Mouse (Mus musculus) layer of hippocampus, postnatal 25 days (tissue): Measurements from ENCODE around the gene Epb41l2. TPM values are rescaled to one million over a fixed set of nuclear protein-coding genes. Genes with fewer than 3 reads are reported as not detected.
A peak's percentile ranks its signal among the peaks of the same experiment; 100 is the strongest.

Experiments used
- DNase-seq, 2 experiments: peaks; one replicate each; pipeline ENCODE4 v3.0.0; 2022; ENCODE audit warnings: mixed read lengths in 2 of 2, low spot score in 1 of 2; ENCODE audit errors: extremely low spot score in 1 of 2
- total RNA-seq, 2 experiments: library from RNA; stranded (reverse); gene quantifications; 2 replicates each; pipeline ENCODE4 v1.2.3; 2021

The Epb41l2 gene
- total RNA-seq, 2 experiments from 2014 or later = 89.8 to 118 TPM

DNA sequence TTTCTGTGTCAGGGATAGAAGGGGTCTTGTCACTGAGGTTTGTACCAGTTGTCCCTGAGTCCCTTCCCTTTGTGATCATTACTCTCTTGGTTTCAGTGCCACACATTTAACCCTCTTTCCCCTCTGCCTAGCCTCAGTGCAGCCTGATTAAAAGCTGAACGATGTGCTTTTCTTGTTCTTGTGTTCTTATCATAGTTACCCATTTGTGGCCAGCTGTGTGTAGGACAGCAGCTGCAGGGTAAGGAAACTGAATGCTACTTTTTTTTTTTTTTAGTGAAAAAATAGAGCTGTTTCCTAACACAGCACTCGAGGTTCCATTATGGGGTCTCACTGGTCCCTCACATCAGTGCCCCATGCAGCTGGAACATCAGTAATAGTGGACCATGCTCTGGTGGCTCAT, 106.9 kb downstream of the Epb41l2 start:
- DNase-seq = no peak

DNA sequence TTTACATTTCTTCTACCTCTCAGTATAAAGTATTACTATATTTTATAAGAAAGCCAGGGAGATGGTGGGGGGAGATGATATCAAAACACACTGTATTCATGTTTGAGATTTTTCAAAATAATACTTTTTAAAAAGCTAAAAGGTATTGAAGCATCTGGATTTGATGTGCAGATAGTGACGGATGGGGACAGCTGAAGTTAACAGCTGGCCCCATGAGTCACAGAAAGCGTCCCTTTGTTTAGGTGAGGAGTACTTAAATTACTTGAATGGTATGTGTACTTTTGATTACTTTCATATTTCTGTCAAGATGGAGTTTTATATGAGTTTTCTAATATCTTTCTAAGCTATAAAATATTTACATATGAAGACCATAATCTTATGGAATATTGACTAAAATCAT, 112.3 kb downstream of the Epb41l2 start:
- no peak for DNase-seq

DNA sequence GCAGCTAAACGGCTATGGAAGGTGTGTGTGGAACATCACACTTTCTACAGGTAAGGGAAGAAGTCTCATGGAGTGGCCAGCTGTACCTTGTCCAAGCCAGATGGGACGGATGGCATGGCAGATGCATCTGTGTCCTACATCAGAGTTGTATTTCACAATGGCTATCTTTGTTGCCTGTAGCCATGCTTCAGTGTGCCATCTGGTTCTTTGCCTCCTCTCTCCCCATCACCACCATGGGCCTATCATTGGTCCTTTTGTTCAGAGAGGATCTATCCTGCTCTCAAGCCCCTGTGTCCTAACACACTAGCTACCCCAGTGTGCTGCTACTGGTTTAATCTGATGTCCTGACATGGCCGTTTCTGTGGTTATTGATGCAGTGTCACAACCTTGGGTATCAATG, 120.1 kb downstream of the Epb41l2 start:
- no peak for DNase-seq

DNA sequence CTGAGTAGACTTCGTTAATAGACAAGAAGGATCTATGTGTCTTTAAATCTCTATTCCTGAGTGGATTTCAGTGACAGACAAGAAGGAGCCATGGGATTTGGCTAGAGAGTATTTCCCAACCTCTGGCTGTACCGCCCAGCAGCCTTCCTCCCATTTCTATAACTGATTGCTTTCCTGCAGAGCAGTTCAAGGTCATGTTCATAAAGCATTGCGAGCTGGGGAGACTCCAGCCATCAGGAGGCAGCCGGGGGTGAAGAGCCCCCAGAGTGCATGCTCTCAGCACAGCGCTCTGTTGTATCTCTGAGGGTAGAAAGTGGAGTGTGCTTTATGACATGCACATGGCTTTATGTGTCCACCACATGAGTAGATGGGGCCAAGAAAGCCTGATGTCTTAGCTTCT, 123.2 kb downstream of the Epb41l2 start:
- no peak for DNase-seq

DNA sequence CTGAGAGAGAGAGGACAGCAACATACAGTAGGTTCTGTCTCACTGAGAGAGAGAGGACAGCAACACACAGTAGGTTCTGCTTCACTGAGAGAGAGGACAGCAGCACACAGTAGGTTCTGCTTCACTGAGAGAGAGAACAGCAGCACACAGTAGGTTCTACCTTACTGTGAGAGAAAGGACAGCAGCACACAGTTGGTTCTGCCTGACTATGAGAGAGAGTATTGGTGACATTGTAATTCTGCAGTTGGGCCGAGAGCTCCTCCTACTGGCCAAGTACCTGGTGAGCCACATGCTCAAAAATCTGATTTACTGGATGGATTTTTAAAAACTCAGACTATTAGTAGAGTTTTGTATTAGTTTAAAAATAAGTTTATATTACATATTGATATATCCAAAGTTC, 128.9 kb downstream of the Epb41l2 start:
- peak; percentile 58 to 86 for DNase-seq

DNA sequence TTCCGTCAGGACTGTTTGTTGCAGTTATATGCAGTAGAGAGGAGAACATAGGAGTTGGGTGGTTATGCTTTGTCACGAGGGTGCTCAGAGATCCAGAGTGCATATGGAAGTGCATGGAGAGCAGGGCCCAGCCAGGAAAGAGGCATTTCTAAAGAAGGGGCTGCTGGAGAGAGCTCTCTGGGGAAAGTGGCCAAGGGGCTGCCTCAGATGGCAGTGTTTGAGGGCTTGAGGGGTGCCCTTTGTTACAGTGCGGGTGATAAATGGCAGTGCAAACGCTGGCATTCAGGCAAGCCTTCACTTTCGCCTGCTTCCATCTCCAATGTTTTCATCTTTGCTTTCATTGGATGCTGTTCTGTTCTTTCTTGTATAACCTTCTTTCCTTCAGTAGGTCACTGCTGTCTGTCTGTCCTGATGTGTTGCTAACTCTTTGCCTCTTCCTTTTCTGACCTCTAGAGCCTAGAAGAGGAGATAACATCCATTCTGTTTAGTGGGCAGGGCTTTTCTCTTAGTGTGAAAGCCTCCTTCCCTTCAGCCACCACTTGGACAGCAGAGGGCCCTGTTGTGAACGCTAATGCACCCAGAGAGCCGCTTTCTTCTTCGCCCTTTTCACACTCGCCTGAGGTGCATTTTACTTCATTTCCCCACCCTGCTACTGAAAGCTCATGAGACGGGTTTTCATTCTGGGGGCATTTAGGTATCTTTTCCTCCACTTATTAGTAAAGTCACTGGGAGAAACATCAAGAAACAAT, 139.9 kb downstream of the Epb41l2 start:
- no peak for DNase-seq

DNA sequence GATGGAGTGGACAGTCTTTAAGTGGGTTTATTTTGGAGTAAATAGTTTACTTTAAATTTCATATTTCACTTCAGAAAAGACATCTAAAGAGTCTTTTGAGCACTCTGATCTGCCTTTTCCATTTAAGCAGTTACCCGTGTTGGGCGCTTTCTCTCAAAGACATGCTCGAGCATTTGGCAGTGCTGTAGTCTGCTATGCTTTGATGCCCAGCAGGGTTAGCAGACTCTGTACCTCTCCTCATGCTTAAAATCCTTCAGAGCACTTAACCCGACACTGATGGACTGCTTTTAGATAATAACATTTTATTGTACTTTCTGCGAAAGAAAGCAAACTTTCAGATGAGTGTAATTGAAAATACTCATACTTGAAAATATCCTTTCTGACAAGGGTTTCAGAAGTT, 143.7 kb downstream of the Epb41l2 start:
- DNase-seq = no peak

DNA sequence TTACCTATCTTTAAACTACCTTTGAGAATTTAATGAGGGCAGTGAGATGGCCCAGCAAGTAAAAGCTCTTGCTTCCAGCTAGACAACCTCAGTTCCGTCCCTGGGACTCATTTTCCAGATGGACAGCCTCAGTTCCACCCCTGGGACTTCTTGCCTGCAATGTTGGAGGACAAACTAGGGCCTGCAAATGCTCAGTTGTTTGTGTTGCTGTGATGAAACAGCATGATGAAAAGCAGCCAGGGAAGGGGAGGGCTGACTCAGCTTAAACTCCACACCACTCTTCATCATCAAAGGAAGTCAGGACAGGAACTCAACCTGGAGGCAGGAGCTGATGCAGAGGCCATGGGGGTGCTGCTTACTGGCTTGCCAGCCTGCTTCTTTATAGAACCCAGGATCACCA, 154.2 kb downstream of the Epb41l2 start:
- no peak for DNase-seq

DNA sequence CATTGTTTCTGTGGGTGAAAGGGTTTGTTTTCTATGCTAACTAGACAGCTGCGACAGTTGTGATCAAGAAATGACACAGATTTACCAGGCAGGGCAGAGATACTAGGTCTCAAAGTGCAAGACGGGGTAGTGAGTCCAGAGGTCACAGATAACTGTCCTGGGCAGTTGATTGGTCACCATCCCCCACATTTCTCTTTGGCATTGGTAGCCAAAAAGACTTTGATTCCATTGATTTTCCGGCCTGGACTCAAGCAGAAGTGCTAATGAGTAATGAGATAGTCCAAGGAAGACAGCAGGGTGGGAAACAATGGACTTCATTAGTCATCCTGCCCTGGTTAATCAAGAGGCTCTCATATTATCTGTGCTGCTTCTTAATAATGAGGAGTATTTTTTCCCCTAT, 160.4 kb downstream of the Epb41l2 start:
- no peak for DNase-seq

DNA sequence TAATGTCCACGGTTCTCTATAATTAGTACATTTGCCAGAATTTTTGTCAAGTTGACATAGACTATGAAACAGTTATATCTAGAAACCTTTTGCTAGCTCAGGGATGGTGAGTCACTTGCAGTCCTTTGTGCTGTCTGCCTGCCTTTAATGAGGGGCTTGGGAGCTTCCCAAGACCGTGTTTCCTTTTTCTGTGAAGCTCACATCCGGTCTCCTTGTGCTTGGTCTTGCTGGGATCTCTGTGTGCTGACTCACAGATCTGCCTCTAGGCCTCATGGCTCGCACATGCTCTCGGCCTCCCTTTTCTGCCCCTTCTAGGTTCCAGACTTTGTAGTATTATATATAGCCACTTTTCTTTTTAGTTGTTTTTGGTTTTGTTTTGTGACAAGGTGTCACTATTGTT, 160.8 kb downstream of the Epb41l2 start:
- no peak for DNase-seq

DNA sequence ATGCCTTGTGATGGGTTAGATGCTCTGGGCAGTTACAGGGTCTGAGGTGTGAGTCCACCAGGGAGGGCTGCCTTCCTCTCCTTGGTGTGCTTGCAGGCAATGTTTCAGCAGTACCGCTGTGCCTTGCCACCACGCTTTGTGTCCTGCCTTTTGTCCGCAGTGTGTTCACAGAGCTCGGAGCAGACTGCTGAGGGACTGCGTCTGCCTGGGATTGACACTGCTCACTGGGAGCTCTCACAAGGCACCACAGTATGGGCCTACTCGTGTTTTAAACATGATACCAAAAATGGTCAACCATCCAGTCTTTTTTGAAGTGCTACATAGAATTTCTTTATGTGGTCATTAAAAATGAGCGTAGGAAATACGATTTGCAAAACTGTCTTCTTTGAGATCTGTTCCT, 164.1 kb downstream of the Epb41l2 start:
- no peak for DNase-seq

DNA sequence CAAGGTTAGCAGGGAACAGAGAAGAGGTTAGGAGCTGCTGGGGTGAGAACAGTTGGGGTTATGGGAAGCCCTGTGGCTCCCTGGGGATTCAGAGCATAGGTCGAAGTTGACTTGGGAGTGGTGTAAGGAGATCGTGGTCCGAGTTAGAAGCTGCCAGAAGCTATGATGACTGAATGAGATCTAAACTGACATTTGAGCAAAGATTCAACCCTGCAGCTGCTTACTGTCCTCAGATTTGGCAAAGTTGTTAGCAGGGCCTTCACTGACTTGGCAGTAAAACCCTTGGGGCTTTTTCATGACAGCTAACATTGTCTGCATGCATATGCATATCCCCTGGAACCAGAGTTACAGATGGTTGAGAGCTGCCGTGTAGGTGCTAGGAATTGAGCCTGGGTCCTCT, 166.6 kb downstream of the Epb41l2 start:
- no peak for DNase-seq

DNA sequence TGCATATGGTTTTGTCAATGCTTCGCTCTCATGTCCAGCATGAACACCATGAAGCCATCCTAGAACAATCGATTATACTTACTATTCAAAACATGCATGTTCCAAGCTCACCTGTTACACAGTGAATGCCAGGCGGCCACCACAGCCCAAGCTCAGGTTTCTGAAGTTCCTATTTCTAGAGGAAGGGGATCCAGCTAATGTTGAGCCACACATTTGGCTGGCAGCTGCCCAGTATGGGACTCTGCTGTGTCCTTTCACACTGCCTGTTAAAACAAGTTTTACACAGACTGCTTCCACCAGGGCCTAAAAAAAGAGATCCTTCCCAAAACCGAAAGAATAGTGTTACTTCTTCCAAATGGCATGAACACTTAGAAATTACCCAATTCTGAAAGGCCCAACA, 167.0 kb downstream of the Epb41l2 start:
- DNase-seq = no peak

DNA sequence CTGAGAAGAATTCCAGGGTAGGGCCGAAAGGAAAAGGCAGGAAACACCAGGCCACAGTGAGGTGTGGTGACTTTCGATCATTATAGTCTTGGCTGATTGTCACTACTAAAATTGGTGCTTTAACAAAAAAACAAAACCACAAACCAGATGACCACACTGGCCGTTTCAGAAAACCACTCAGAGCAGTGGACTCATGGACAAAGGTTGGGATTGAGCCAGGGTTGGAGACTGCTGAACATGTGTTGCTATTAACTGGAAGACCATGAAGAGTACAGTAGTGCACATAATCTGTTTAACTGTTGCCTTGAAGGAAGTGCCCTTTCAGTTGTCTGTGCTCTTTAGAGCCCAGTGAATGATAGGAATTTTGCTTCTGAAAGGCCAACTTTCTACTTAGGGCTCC, 167.5 kb downstream of the Epb41l2 start:
- no peak for DNase-seq

DNA sequence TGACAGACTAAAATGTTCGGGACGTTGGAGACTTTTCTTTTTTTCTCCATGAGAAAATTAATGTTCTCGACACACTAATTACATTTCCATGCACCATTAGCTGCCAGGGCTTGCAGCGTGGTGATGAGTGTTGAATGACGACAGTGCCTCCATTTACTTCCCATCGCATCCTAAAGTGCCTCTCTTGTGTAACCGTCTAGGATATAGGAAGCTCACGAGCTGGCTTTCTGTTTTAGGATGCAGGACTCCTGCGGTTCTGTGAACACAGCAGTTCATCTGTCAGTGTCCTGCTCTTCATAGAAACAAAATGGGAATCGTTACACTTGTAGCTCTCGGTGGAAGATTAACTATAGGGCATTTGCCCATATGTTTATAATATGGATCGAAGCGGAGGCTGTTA, 171.7 kb downstream of the Epb41l2 start:
- no peak for DNase-seq

DNA sequence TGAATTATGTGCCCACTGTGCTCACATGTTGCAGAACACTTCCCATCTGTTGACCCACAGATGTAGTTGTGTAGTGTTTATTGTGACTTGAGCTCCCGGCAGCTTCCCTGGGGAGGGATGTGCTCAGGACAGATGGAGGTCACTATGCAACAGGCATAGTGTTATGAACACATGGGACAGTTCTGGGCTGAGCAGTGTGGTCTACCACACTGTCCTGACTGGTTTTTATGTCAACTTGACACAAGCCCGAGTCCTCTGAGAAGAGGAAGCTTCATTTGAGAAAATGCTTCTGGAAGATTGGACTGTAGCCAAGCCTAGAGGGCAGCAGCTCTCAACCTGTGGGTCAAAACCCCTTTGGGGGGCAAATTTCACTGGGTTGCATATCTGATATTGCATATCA, 173.5 kb downstream of the Epb41l2 start:
- no peak for DNase-seq

DNA sequence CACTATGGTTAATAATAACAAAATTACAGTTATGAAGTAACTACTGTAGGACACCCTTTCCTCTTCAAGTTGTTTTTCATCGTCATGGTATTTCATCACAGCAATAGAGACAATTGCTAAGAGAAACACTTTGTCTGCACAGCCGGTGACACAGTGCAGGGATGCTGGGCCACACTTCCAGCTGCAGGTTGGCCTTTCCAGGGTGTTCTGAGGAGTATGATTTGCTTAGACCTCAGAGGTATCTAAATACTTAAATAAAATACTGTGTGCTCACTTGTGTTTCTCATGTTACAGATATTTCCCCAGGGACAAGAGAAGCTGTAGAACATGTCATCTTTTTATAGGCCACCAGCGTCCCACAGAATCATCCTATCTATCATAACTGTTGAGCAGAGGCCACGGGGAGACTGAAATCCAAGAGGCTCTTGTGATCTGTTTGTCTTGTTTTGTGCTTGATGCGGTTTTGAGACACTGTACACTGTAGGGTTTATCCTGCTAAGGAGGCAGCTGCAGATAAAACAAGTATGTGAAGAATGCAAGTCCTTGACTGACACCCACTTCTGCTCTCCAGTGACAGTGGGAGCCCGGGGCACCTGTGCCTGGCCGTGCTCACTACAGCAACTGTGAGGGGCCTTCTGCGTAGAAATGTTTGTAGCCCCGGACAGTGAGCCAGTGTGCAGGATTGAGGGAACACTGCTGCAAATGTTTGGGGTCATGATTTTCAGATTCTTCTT, 174.1 kb downstream of the Epb41l2 start:
- DNase-seq = no peak

DNA sequence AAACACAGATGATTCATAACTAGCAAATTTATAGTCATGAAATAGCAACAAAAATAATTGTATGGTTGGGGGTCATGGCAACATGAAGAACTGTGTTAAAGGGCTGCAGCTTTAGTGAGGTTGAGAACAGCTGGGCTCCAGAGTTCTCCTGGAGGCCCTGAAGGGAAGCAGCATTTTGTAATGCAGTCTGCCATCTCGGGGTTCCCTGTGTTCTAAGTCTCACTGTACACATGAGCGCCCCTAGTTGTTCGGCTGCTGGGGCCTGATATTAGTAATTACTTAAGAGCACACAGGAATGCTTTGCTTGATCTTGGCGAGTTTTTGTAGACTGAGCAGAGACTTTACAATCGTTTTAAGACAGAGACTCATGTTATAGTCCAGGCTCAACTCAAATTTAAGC, 174.9 kb downstream of the Epb41l2 start:
- DNase-seq = no peak

DNA sequence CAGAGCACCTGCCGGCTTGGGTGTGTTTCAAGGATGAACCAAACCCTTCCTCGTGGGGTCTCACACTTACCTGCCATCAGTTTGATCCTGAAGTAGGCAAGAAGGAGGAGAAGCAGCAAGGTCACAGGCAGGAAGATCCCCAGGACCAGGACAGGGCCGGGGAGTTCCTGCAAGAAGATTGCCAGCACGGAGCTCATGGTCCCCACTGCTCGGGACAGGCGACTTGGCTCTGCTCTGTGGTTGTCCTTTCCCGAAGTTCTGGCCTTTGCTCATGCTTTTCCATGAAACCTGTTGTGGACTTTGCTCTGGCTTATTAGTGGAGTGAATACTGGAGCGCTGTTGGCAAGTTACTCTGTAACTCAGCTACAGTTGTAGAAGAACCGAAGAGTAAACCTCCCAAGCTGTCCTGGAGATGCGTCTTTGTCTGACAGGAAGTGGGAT, 176.3 kb downstream of the Epb41l2 start, which contains the start of gene Smlr1:
TSS of gene Smlr1 (minus strand) at position 377 of the 441 bp plus-strand sequence.
- no peak for DNase-seq

DNA sequence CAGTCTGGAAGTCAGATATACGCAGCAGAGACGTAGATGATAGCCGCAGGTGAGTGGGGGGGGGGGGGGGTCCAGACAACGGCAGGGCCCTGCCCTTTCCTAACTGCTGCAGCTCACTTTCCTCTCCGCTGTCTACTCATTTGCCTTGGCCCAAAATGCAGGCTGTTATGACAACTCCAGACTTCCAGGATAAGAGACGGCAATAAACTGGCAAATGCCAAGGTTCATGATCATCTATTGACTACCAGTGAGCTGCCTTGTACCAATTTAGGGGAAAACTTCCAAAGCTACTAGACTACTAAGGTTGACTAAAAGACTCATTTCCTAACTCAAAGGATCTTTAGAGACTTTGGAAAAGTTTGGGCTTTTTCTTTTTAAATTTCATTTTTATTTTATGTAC, 177.0 kb downstream of the Epb41l2 start:
- DNase-seq = no peak

DNA sequence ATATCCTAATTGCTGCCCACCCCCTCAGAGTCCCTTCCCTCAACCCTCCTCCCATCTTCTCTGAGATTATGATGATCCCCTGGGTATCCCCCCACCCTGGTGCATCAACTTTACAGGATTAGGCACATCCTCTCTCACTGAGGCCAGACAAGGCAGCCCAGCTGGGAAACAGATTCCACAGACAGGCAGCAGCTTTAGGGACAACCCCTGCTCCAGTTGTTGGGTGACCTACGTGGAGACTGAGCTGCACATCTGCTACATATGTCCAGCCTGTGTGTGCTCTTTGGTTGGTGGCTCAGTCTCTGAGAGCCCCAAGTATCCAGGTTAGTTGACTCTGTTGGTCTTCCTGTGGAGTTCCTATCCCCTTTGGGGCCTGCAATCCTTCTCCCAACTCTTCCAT, 179.1 kb downstream of the Epb41l2 start:
- no peak for DNase-seq

DNA sequence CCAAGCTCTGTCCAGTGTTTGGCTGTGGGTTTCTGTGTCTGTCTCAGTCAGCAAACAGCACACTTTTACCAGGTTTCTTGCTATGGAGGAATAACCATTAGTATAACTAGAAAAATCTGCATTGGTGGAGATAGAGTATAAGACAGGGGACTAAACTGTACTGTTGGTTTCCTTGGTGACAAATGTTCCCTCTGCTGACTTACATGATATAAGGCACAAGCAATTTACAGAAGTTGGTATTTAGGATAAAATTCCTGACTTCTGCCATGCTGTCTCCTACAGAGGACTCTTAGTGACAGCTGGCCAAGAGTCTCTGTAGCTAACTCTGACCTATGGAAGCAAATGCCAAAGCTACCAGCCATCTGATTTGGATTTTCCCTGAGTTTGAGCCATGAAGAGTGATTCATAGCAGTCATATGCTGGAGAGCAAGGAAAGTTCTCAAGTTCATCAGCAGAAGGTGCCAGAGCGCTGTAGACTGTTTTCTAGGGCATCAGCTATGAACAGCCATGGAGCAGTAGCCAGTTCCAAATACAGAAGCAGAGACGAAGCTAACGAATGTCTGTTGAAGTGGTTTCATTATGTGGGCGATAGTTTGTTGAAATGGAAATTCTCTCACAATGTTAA, 179.7 kb downstream of the Epb41l2 start:
- peak; percentile 15 to 37 for DNase-seq
